12 mouse cellular contexts compared by ENCODE assay signal in the genomic region with DNA sequence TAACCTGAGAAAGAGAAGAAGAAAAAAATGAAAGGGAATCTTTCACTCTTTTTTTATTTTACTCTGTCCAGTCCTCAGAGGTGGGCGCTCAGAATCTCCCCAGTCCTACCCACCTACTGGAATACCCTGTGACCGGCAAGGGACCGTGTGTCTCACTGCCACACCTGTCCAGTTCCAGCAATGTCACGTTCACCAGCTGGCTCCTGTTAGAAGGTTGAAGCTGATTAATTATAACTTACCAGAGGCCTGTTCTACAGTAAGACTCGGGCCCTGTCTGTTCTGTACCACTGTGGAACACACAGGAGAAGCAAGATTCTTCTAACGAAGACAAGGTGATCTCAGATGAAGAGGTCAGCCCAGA.
DNase-seq lines count a peak whose midpoint lies in the region; ATAC-seq and TF ChIP-seq lines count a peak whose summit lies in the region.
"Had no signal": no experiment of that assay in that cellular context is flagged by ENCODE, and none has a peak within 500 bp of the region (broad histone marks: within the 10 kb centered on the region; RNA-seq: fewer than 3 reads in every experiment).

No protein-coding gene starts in this region.

- peaks cover 27% of the 10 kb centered on the region for H3K4me1 ChIP-seq in intestine, embryonic 15.5 days (replicated peaks)
- peaks cover 10% of the 10 kb centered on the region; the same call in 1 of the 2 replicates for H3K4me1 ChIP-seq in intestine, postnatal 0 days (replicated peaks; ENCODE audit: control insufficient read depth, insufficient read depth, low read length)
- peaks cover 73% of the 10 kb centered on the region for H3K4me1 ChIP-seq in neural tube, embryonic 13.5 days (replicated peaks)

- no peak for TF ChIP-seq CTCF in intestine, postnatal 0 days (IDR thresholded peaks at IDR 0.05; ENCODE audit: low read depth)

- 0 out of 2 replicates have a peak overlapping the region, but pooled peaks have one; percentile 79 for H3K27ac ChIP-seq in intestine, embryonic 15.5 days
- no peak overlapping the region for H3K27ac ChIP-seq in intestine, postnatal 0 days (ENCODE audit: low read depth, low read length)
- H3K27ac ChIP-seq in neural tube, embryonic 13.5 days (replicated peaks) = no peak overlapping the region
- H3K27ac ChIP-seq: left cerebral cortex, adult 2 months; liver, embryonic 12.5 days; neural tube, embryonic 12.5 days had no signal

- DNase-seq in gastrocnemius, adult 18-20 months (ENCODE audit: low spot score) = peak; percentile 8
- no peak for DNase-seq in gastrocnemius, adult 8-10 months (ENCODE audit: low spot score in 2 of 2)
- DNase-seq in neural tube, embryonic 10.5 days (ENCODE audit: extremely low spot score, low spot score) = no peak
- DNase-seq: thymus, postnatal 36 days had no signal

- no peak overlapping the region for H3K9ac ChIP-seq in intestine, embryonic 15.5 days
- H3K9ac ChIP-seq in intestine, postnatal 0 days (ENCODE audit: low read depth, low read length) = no peak overlapping the region
- H3K9ac ChIP-seq in neural tube, embryonic 13.5 days = no peak overlapping the region
- H3K9ac ChIP-seq: liver, embryonic 12.5 days; neural tube, embryonic 12.5 days had no signal

- no peak overlapping the region; the same call in 1 of the 2 replicates for H3K4me2 ChIP-seq in intestine, embryonic 15.5 days (replicated peaks)
- H3K4me2 ChIP-seq in intestine, postnatal 0 days (replicated peaks; ENCODE audit: low read depth) = no peak overlapping the region
- H3K4me2 ChIP-seq in neural tube, embryonic 13.5 days = peak overlapping the region; percentile 7; the same call in 1 of the 2 replicates
- H3K4me2 ChIP-seq: liver, embryonic 12.5 days; neural tube, embryonic 12.5 days had no signal

- 58% methylated on average over 6 of the region's 6 CpGs for WGBS in intestine, embryonic 15.5 days
- 61% methylated on average over 6 of the region's 6 CpGs for WGBS in intestine, postnatal 0 days
- WGBS in neural tube, embryonic 13.5 days = 79% methylated on average over 6 of the region's 6 CpGs

- no peaks in the 10 kb centered on the region for H3K9me3 ChIP-seq in intestine, embryonic 15.5 days
- no peaks in the 10 kb centered on the region for H3K9me3 ChIP-seq in intestine, postnatal 0 days (ENCODE audit: control insufficient read depth)
- no peaks in the 10 kb centered on the region for H3K9me3 ChIP-seq in neural tube, embryonic 13.5 days
- H3K9me3 ChIP-seq: liver, embryonic 12.5 days; megakaryocyte, embryonic 14.5 days; neural tube, embryonic 12.5 days had no signal

- no peak overlapping the region for H3K4me3 ChIP-seq in intestine, embryonic 15.5 days (replicated peaks)
- H3K4me3 ChIP-seq in intestine, postnatal 0 days (ENCODE audit: low read depth, low read length) = no peak overlapping the region
- H3K4me3 ChIP-seq in neural tube, embryonic 13.5 days = no peak overlapping the region
- H3K4me3 ChIP-seq: left cerebral cortex, adult 2 months; liver, embryonic 12.5 days; megakaryocyte, embryonic 14.5 days; neural tube, embryonic 12.5 days had no signal

- H3K36me3 ChIP-seq in intestine, embryonic 15.5 days = no peaks in the 10 kb centered on the region
- H3K36me3 ChIP-seq in intestine, postnatal 0 days (ENCODE audit: control insufficient read depth, insufficient read depth) = no peaks in the 10 kb centered on the region
- no peaks in the 10 kb centered on the region for H3K36me3 ChIP-seq in neural tube, embryonic 13.5 days
- H3K36me3 ChIP-seq: liver, embryonic 12.5 days; neural tube, embryonic 12.5 days had no signal

- ATAC-seq in intestine, embryonic 15.5 days = no peak
- no peak for ATAC-seq in intestine, postnatal 0 days
- ATAC-seq in neural tube, embryonic 13.5 days (ENCODE audit: low read depth) = no peak
- no peak for ATAC-seq in megakaryocyte progenitor cell, adult 5-6 weeks (replicated peaks; ENCODE audit: poor library complexity)
- ATAC-seq: liver, embryonic 12.5 days had no signal

- H3K27me3 ChIP-seq in intestine, embryonic 15.5 days (replicated peaks) = no peaks in the 10 kb centered on the region
- no peaks in the 10 kb centered on the region for H3K27me3 ChIP-seq in intestine, postnatal 0 days (replicated peaks; ENCODE audit: control insufficient read depth, insufficient read depth, low read length)
- H3K27me3 ChIP-seq in neural tube, embryonic 13.5 days = no peaks in the 10 kb centered on the region
- H3K27me3 ChIP-seq: liver, embryonic 12.5 days; neural tube, embryonic 12.5 days had no signal
